Mouse (Mus musculus) liver, adult 2 months (tissue): ENCODE results near the gene Olfr1368.

ENCODE experiments used
- CTCF ChIP-seq: fragments of 200-500 bp; IDR thresholded peaks from 2 replicates; pipeline ENCODE4 v1.5.1; 2011; ENCODE audit warnings: low read depth, low read length, control low read depth
- POLR2A ChIP-seq: fragments of 200-500 bp; IDR thresholded peaks from 2 replicates; pipeline ENCODE4 v1.6.1; 2011; ENCODE audit warnings: low read length, control low read depth; ENCODE audit not compliant: insufficient read depth; ENCODE audit errors: extremely low read depth

- TF ChIP-seq CTCF (peak; percentile 86), POLR2A (no peak)
These were observed 13.3 kb upstream of the Olfr1368 start for GRCm38 (mm10) chr13:21158785-21159474.
